Mouse (Mus musculus) intestine, embryonic 16.5 days (tissue): ENCODE data around the gene Olfr620. TPM values are rescaled to one million over a fixed set of nuclear protein-coding genes. Genes with fewer than 3 reads are reported as not detected.

Experiments used
- ATAC-seq: fragments of 200-750 bp; cut with Nextera tagmentation; 2 replicates; pipeline ENCODE4 v1.8.0; 2017; ENCODE audit warnings: moderate TSS enrichment, moderate library complexity
- H3K27ac ChIP-seq: fragments of 300-500 bp; sonication (generic); 2 replicates; pipeline ENCODE4 v1.5.1; 2014; ENCODE audit warnings: mild to moderate bottlenecking, low read length
- H3K27me3 ChIP-seq: fragments of 300-500 bp; sonication (generic); replicated peaks from 2 replicates; pipeline ENCODE4 v1.6.1; 2014; ENCODE audit warnings: low read length, control low read depth, mixed read lengths; ENCODE audit not compliant: control insufficient read depth, insufficient read depth
- H3K36me3 ChIP-seq: fragments of 300-500 bp; sonication (generic); 2 replicates; pipeline ENCODE4 v1.6.1; 2014; ENCODE audit warnings: low read length, control low read depth; ENCODE audit not compliant: control insufficient read depth, insufficient read depth
- H3K4me1 ChIP-seq: fragments of 300-500 bp; sonication (generic); 2 replicates; pipeline ENCODE4 v1.6.1; 2014; ENCODE audit warnings: low read length, control low read depth, mixed read lengths; ENCODE audit not compliant: control insufficient read depth, insufficient read depth
- H3K4me2 ChIP-seq: fragments of 300-500 bp; sonication (generic); 2 replicates; pipeline ENCODE4 v1.6.1; 2014; ENCODE audit warnings: low read depth, low read length, control low read depth
- H3K4me3 ChIP-seq: fragments of 300-500 bp; sonication (generic); 2 replicates; pipeline ENCODE4 v1.5.1; 2014; ENCODE audit warnings: mild to moderate bottlenecking, low read length
- H3K9ac ChIP-seq: fragments of 300-500 bp; sonication (generic); 2 replicates; pipeline ENCODE4 v1.6.1; 2014; ENCODE audit warnings: low read depth, low read length
- H3K9me3 ChIP-seq: fragments of 300-500 bp; sonication (generic); 2 replicates; pipeline ENCODE4 v1.6.1; 2016; ENCODE audit warnings: low read length, control low read depth; ENCODE audit not compliant: control insufficient read depth
- WGBS: fragments of 180-500 bp; shearing (Covaris S2); extraction: QIAGEN DNeasy Blood & Tissue Kit; methylation state at CpG from one replicate; pipeline ENCODE4 v1.1.7; 2014; 5-methylcytosine and 5-hydroxymethylcytosine counted together
- polyA plus RNA-seq: library from polyadenylated mRNA; unstranded; fragments of >200 nt; fragmentation: Nextera tagmentation; extraction: Ambion mirVana; gene quantifications from 2 replicates; pipeline ENCODE4 v1.2.1, GENCODE M21; 2015

Olfr620 gene
- polyA plus RNA-seq: not detected in 2 replicates

DNA sequence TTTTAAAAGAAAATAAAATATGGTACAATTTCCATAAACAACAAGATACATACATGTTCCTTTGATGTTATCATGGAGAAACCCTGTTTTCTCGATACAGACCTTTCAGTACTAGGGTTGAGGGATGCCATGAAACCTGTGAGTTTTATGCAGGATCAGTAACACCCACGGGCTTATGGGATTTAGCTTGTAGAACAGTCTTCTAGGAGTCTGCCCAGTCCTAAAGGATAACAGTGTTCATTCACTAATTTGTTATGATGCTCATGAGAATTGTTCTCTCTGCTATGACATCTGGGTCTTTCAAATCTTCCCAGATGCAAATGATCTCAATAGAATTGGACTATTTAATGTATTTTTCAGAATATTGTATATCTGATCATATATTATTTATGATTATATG, at the start of gene Olfr620:
Gene Olfr620 (minus strand): TSS at position 101 of the 400 bp plus-strand sequence.
- Histone ChIP-seq H3K9me3 (no peaks in the 10 kb centered on the region), H3K4me1 (no peaks in the 10 kb centered on the region), H3K4me3 (no peak within 1 kb of the TSS), H3K4me2 (no peak within 1 kb of the TSS), H3K9ac (no peak within 1 kb of the TSS), H3K27ac (no peak within 1 kb of the TSS), H3K27me3 (no peaks in the 10 kb centered on the region), H3K36me3 (no peaks in the 10 kb centered on the region)
- WGBS: 69% methylated on average over 2 of the region's 2 CpGs
- ATAC-seq: no peak

DNA sequence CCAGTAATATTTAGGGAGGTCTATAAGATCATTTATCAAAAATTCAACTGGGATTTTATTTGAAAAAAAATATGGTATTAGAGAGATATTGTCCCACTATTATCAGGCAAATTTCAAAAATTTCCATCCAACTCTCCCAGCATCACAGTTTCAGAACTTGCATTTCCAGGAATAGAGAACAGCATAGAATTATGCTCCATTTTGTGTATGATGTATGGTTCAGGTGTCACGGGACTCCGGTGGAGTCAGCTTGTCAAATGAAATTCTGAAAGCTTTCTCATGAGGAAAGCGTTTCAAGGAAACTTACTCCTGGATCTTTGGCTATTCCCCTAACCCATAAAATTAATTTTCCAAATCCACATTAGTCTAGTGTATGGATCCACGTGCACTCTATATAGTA, 31.7 kb upstream of the Olfr620 start:
- H3K4me1 ChIP-seq: no peaks in the 10 kb centered on the region
- ATAC-seq: peak; percentile 76
- 81% methylated on average over 4 of the region's 4 CpGs for WGBS
- H3K4me2 ChIP-seq: no peak overlapping the region
- no peaks in the 10 kb centered on the region for H3K36me3 ChIP-seq
- H3K9me3 ChIP-seq: no peaks in the 10 kb centered on the region
- H3K27me3 ChIP-seq: no peaks in the 10 kb centered on the region
- H3K4me3 ChIP-seq: no peak overlapping the region
- no peak overlapping the region for H3K27ac ChIP-seq
- H3K9ac ChIP-seq: no peak overlapping the region

DNA sequence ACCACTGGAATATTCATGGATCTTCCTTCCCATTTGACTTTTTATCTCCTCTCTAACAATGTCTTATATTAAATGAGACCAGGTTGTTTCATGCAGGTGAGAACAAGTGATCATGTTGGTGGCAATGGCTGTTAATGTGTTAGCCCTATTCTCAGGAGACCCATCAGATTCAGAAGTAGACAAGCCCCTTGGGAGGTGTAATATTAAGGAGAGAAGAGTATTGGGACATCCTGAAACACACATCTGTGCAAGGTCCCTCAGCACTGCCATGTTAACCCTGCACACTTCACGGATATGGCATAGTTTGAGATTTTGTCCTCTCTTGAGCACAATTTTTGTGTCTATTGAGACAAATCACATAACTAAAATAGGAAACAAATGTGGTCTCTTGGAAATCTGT, 30.3 kb upstream of the Olfr620 start, which contains the start of gene Olfr622:
Gene Olfr622 (minus strand): TSS at position 101 of the 400 bp plus-strand sequence.
- no peaks in the 10 kb centered on the region for H3K4me1 ChIP-seq
- ATAC-seq: no peak
- H3K9me3 ChIP-seq: no peaks in the 10 kb centered on the region
- no peak within 1 kb of the TSS for H3K9ac ChIP-seq
- no peaks in the 10 kb centered on the region for H3K27me3 ChIP-seq
- H3K27ac ChIP-seq: no peak within 1 kb of the TSS
- H3K4me3 ChIP-seq: no peak within 1 kb of the TSS
- 74% methylated on average over 1 of the region's 1 CpGs for WGBS
- H3K36me3 ChIP-seq: no peaks in the 10 kb centered on the region
- H3K4me2 ChIP-seq: no peak within 1 kb of the TSS

DNA sequence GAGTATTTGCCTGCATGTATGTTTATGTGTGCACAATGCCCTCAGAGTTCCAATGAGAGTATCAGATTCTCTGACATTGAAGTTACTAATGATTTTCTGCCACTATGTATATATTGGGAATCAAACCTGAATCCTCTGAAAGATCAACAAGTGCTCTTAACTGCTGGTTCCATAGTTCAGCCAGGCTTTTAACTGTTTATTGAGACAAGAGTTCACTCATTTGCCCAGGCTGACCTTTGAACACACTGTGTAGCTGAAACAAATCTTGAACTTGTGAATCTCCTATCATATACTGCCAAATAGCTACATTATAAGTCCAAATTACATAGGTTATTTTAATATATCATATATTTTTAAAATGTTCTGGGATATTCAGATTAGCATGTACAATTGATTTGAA, 24.5 kb upstream of the Olfr620 start:
- Histone ChIP-seq H3K4me3 (no peak overlapping the region), H3K9ac (no peak overlapping the region), H3K4me1 (no peaks in the 10 kb centered on the region), H3K9me3 (no peaks in the 10 kb centered on the region), H3K27ac (no peak overlapping the region), H3K36me3 (no peaks in the 10 kb centered on the region), H3K4me2 (no peak overlapping the region), H3K27me3 (no peaks in the 10 kb centered on the region)
- peak; percentile 82 for ATAC-seq

DNA sequence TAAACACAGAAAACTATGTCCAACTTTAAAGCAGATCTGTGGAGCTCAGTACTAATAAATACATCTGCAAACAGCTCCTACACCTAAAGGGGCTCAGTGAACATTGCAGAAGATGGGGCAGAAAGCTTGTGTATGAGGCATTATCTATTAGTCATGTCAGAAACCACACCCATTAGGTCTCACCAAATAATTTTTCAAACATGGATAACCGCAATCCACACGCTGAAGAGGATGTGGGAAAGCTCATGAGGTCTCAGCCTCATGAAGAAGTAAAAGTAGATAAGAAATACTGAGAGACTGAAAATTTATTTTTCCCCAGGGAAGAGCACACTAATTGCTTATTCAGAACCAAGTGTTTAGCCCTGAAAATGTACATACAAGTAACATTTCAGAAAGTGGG, 4.9 kb downstream of the Olfr620 start:
- Histone ChIP-seq H3K27ac (no peak overlapping the region), H3K4me3 (no peak overlapping the region), H3K27me3 (no peaks in the 10 kb centered on the region), H3K9me3 (no peaks in the 10 kb centered on the region), H3K36me3 (no peaks in the 10 kb centered on the region), H3K4me2 (no peak overlapping the region), H3K4me1 (no peaks in the 10 kb centered on the region), H3K9ac (no peak overlapping the region)
- 78% methylated on average over 2 of the region's 2 CpGs for WGBS
- ATAC-seq: no peak

DNA sequence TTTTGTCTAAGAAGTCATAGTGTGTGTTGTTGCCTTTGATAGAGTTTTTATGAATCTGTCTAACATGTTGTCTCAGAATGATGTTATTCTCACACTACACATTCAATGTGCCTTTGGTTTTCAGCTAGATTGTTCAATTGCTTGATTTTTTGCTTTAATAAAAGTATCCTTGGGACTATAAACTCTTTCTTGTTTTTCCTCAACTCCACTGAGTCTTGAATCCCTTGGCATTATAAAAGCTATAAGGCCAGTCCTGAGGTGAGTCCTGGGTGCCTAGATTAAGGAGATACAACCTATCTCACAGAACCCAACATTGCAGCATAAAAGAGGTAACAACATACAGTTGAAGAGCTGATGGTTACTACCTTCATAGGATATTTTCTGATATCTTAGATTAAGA, 12.1 kb downstream of the Olfr620 start, which contains the start of gene Olfr619:
Gene Olfr619 (plus strand): TSS at position 301 of the 400 bp plus-strand sequence.
- no peak for ATAC-seq

DNA sequence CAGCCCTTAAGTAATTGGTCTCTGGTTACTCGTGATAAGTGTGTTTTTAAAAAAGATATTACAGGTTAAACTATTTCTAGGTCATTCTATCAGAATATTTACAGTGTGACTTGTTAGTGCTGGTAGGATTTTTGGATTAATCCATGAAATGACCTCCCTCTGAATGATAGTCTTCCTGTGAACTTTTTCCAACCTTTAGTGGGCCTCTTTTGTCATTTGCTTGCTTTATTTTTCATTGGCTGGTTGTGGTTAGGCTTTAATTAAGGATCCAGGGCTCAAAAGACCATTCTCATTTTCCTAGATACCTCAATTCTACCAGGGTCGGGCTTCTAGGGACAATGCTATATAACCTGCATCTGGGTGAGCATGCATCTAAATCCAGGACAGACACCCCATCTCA, 22.5 kb downstream of the Olfr620 start, which contains the start of gene Olfr618:
Gene Olfr618 (plus strand): TSS at position 301 of the 400 bp plus-strand sequence.
- no peaks in the 10 kb centered on the region for H3K27me3 ChIP-seq
- no peak within 1 kb of the TSS for H3K4me2 ChIP-seq
- H3K27ac ChIP-seq: no peak within 1 kb of the TSS
- H3K9me3 ChIP-seq: no peaks in the 10 kb centered on the region
- ATAC-seq: no peak
- no peak within 1 kb of the TSS for H3K9ac ChIP-seq
- H3K4me1 ChIP-seq: no peaks in the 10 kb centered on the region
- 66% methylated on average over 2 of the region's 2 CpGs for WGBS
- no peak within 1 kb of the TSS for H3K4me3 ChIP-seq
- no peaks in the 10 kb centered on the region for H3K36me3 ChIP-seq

More for the DNA sequence above, 12.1 kb downstream of the Olfr620 start, which contains the start of gene Olfr619:
- H3K4me3 ChIP-seq: no peak within 1 kb of the TSS
- H3K27ac ChIP-seq: no peak within 1 kb of the TSS
- H3K36me3 ChIP-seq: no peaks in the 10 kb centered on the region
- H3K9me3 ChIP-seq: no peaks in the 10 kb centered on the region
- H3K4me2 ChIP-seq: no peak within 1 kb of the TSS
- no peaks in the 10 kb centered on the region for H3K4me1 ChIP-seq
- H3K27me3 ChIP-seq: no peaks in the 10 kb centered on the region
- no peak within 1 kb of the TSS for H3K9ac ChIP-seq

DNA sequence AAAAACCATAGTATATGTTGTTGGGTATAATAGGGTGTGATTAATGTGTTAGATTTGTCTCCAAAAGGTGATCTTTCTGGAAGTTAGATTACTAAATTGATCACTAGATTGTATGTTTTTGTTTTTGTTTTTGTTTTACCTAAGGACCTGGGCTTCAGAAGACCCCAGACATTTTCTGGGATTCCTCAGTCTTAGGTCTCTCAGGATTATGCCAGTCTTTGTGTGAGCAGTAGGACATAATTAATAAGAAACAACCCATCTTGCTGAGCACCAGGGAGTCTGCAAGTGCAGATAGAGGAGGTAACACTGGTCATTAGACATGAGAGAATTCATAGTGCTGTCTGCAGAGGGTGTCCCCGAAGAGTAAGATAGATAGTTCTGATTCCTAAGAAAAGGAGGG, 39.6 kb downstream of the Olfr620 start, which contains the start of gene Olfr617:
Gene Olfr617 (plus strand): TSS at position 301 of the 400 bp plus-strand sequence.
- no peak for ATAC-seq
- no peak within 1 kb of the TSS for H3K4me3 ChIP-seq
- no peak within 1 kb of the TSS for H3K9ac ChIP-seq
- WGBS: 81% methylated on average over 1 of the region's 1 CpGs
- H3K4me2 ChIP-seq: no peak within 1 kb of the TSS
- no peaks in the 10 kb centered on the region for H3K36me3 ChIP-seq
- no peaks in the 10 kb centered on the region for H3K27me3 ChIP-seq
- no peak within 1 kb of the TSS for H3K27ac ChIP-seq
- H3K9me3 ChIP-seq: no peaks in the 10 kb centered on the region
- no peaks in the 10 kb centered on the region for H3K4me1 ChIP-seq

DNA sequence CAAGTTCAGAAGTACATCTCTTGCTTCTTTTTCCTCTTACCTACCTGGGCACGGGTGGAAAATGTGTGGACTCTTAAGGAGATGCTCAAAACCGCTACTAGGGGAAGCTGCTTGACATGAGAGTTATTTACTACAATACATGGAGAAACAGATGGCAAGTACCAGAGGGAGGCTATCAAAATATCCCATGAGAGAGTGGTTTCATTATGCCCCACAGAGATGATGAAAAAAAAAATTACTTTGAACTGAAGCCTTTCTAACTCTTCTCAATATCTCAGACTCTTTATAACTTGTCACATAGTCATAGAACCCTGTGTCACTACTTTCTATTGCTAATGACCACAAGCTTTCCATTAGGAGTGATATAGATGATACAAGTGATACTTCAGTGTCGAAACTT, 43.3 kb downstream of the Olfr620 start, which contains the start of gene Olfr616:
Gene Olfr616 (minus strand): TSS at position 101 of the 400 bp plus-strand sequence.
- Histone ChIP-seq H3K27ac (no peak within 1 kb of the TSS), H3K4me3 (no peak within 1 kb of the TSS), H3K9ac (no peak within 1 kb of the TSS), H3K9me3 (no peaks in the 10 kb centered on the region), H3K27me3 (no peaks in the 10 kb centered on the region), H3K36me3 (no peaks in the 10 kb centered on the region), H3K4me2 (no peak within 1 kb of the TSS), H3K4me1 (no peaks in the 10 kb centered on the region)
- no peak for ATAC-seq
- WGBS: 82% methylated on average over 3 of the region's 3 CpGs

DNA sequence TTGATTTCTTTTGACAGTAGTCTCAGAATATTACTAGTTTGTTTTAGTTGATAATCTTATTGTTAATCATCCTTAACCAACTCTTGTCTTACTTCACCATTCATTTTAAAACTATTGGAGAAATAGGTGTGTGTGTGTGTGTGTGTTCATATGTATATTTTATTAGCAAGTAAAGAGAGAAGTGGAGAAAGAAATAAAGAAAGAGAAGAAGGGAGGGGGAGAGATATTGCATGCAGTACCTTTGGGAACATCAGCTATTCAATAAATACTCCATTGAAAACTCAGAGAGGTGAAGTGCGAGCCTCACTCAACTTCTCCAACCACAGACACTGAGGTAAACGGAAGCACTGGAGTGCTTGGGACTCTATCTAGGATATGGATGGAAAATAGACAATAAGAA, 56.6 kb downstream of the Olfr620 start, which contains the start of gene Olfr615:
Gene Olfr615 (plus strand): TSS at position 301 of the 400 bp plus-strand sequence.
- Histone ChIP-seq H3K36me3 (no peaks in the 10 kb centered on the region), H3K4me2 (no peak within 1 kb of the TSS), H3K9me3 (no peaks in the 10 kb centered on the region), H3K4me3 (no peak within 1 kb of the TSS), H3K27me3 (no peaks in the 10 kb centered on the region), H3K9ac (no peak within 1 kb of the TSS), H3K27ac (no peak within 1 kb of the TSS), H3K4me1 (no peaks in the 10 kb centered on the region)
- no peak for ATAC-seq
- 85% methylated on average over 2 of the region's 2 CpGs for WGBS
